Mouse (Mus musculus) lung, embryonic 14.5 days (tissue): ENCODE measurements at regions not wholly inside any gene's neighbourhood (a gene's known extent, or its start where the extent isn't known, plus 50 kb on each side); places are given as distances from the start of the nearest gene placed in this dataset.

Source experiments
- ATAC-seq: fragments of 200-750 bp; cut with Nextera tagmentation; 2 replicates; pipeline ENCODE4 v1.8.0; 2017; ENCODE audit warnings: mild to moderate bottlenecking, moderate TSS enrichment, moderate library complexity; ENCODE audit not compliant: insufficient read depth
- DNase-seq: peaks from one replicate; pipeline ENCODE4 v3.0.0-alpha.2; 2015
- H3K27ac ChIP-seq: fragments of 300-500 bp; sonication (generic); 2 replicates; pipeline ENCODE4 v1.5.1; 2014; ENCODE audit warnings: low read depth, mild to moderate bottlenecking, moderate library complexity
- H3K27me3 ChIP-seq: fragments of 300-500 bp; sonication (generic); 2 replicates; pipeline ENCODE4 v1.6.1; 2014; ENCODE audit warnings: low read length, control low read depth; ENCODE audit not compliant: insufficient read depth
- H3K36me3 ChIP-seq: fragments of 300-500 bp; sonication (generic); 2 replicates; pipeline ENCODE4 v1.6.1; 2014; ENCODE audit warnings: control low read depth; ENCODE audit not compliant: insufficient read depth
- H3K4me1 ChIP-seq: fragments of 300-500 bp; sonication (generic); 2 replicates; pipeline ENCODE4 v1.6.1; 2014; ENCODE audit warnings: antibody characterized with exemption, control low read depth; ENCODE audit not compliant: insufficient read depth
- H3K4me2 ChIP-seq: fragments of 300-500 bp; sonication (generic); 2 replicates; pipeline ENCODE4 v1.6.1; 2014; ENCODE audit warnings: mild to moderate bottlenecking
- H3K4me3 ChIP-seq: fragments of 300-500 bp; sonication (generic); 2 replicates; pipeline ENCODE4 v1.5.1; 2014; ENCODE audit warnings: low read depth, low read length
- H3K9ac ChIP-seq: fragments of 300-500 bp; sonication (generic); 2 replicates; pipeline ENCODE4 v1.6.1; 2014
- H3K9me3 ChIP-seq: fragments of 300-500 bp; sonication (generic); 2 replicates; pipeline ENCODE4 v1.6.1; 2016; ENCODE audit warnings: low read depth, low read length, control low read depth
- CTCF ChIP-seq: IDR thresholded peaks from 2 replicates; pipeline ENCODE4 v1.5.1; 2016; ENCODE audit warnings: antibody characterized with exemption, low read depth
- WGBS: fragments of 180-500 bp; shearing (Covaris S2); extraction: QIAGEN DNeasy Blood & Tissue Kit; methylation state at CpG from one replicate; pipeline ENCODE4 v1.1.7; 2014; 5-methylcytosine and 5-hydroxymethylcytosine counted together

DNA sequence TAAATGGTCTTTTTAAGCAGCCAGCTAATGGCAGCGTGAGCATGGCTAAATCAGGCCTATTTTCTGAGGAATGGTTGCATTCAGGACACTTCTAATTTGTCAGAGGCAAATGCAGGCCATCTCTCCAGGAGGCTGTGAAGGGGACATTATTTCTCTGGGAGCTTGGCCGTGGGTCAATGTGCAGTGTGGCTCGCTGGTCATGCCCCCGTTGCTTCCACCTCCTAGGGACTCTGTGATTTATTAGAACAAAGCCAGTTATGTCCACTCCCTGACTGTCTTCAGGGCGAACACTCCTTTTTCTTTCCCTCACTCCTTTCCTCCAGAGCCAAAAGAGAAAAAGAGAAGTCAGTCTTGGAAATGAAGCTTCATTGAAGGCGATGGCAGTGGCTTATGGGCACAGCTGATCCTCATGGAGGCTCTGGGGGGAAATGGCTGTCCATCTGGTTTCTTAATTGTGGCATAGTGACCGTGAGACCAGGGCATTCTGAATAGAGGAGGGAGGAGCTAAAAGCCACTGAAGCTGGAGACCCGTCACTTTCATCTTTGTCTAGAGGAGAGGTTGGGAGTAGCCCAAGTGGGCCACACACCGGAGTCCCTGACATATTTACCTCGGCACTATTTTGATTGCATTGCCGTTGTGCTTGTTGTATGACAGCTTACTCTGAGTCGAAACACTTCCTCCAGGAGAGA lies 348.2 kb upstream of the Zfp507 start:
- WGBS, result 45% methylated on average over 12 of the region's 12 CpGs
- H3K36me3 ChIP-seq, result no peaks in the 10 kb centered on the region
- no peak overlapping the region for H3K4me2 ChIP-seq
- no peaks in the 10 kb centered on the region for H3K27me3 ChIP-seq
- DNase-seq, result no peak
- TF ChIP-seq CTCF, result no peak
- H3K4me1 ChIP-seq, result peaks cover 9% of the 10 kb centered on the region; the same call in 1 of the 2 replicates
- H3K4me3 ChIP-seq, result no peak overlapping the region
- H3K9me3 ChIP-seq, result no peaks in the 10 kb centered on the region
- no peak overlapping the region for H3K27ac ChIP-seq
- ATAC-seq, result no peak
- no peak overlapping the region for H3K9ac ChIP-seq

DNA sequence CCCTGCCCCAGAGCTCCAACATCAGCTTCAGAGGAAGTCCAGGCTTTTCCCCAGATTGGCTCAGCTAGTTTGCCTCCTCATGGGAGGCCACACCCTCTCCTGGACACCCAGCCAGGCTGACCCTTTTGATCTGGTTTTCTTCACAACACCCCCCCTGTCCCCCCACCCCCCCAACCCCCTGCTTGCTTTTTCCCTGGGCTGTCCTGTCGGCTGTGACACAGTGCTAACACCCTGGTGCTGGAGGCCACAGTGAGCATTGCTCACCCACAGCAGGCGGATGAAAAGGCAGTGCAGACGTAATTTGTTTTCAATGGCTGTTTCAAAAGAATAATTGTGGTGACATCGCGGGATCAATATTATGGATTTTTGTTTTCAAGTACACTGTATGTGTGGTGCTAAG lies 333.8 kb upstream of the Zfp507 start:
- 34% methylated on average over 5 of the region's 5 CpGs for WGBS
- Histone ChIP-seq H3K27ac (no peak overlapping the region; the same call in 1 of the 2 replicates), H3K4me1 (peaks cover 22% of the 10 kb centered on the region), H3K4me3 (no peak overlapping the region), H3K36me3 (no peaks in the 10 kb centered on the region), H3K9ac (no peak overlapping the region), H3K9me3 (no peaks in the 10 kb centered on the region), H3K27me3 (no peaks in the 10 kb centered on the region), H3K4me2 (no peak overlapping the region)
- ATAC-seq (peak; percentile 24; the same call in 1 of the 2 replicates), DNase-seq (peak; percentile 71)
- no peak for TF ChIP-seq CTCF

DNA sequence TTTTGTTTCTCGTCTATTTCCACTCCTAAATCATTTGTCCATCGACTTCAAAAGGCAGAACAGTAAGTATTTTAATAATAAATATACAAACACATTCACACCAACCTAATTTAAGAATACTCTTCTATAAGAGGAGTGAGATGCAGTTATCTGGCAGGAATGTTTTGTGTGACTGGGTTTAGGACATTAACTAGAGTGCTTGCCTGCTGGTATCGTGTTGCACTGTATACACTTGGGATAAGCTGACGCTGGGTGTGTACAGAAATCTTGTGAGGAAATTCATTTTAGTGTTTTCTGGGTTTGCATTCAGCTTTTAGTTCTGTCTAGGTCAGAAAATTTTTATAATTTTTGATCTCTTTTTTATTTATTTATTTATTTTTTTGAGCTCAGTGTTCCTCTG lies 331.8 kb upstream of the Zfp507 start:
- ATAC-seq (no peak), DNase-seq (peak; percentile 66)
- WGBS, result 21% methylated on average over 4 of the region's 4 CpGs

DNA sequence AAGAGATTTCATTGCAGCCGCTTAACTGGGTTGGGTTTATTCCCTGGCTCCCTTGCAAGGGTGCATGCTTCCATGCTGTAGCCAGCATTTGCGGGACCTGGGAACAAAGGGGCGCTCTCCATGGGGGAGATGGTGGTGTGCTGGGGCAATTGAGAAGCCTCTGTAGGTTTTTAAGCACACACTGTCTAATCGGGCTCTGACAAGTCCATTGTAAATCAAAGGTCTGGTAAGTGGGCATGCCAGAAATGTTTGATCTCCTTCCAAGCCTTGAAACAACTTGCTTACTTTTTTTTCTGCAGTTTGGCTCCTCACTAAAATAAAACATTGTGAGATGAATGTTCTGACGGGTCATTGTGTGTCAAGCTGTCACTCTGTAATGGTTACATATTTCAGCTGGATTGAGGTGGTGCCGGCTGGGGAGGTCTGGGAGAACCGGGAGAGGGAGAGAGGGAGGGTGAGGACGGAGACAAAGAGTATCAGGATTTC lies 330.9 kb upstream of the Zfp507 start:
- H3K4me2 ChIP-seq, result no peak overlapping the region; the same call in 1 of the 2 replicates
- peak; percentile 91 for ATAC-seq
- 2% methylated on average over 8 of the region's 8 CpGs for WGBS
- peaks cover 22% of the 10 kb centered on the region for H3K4me1 ChIP-seq
- no peaks in the 10 kb centered on the region for H3K27me3 ChIP-seq
- H3K9ac ChIP-seq, result no peak overlapping the region
- H3K36me3 ChIP-seq, result no peaks in the 10 kb centered on the region
- no peaks in the 10 kb centered on the region for H3K9me3 ChIP-seq
- TF ChIP-seq CTCF, result no peak
- peak overlapping the region; percentile 89 for H3K27ac ChIP-seq
- H3K4me3 ChIP-seq, result no peak overlapping the region
- DNase-seq, result peak; percentile 96

More for the DNA sequence above, 331.8 kb upstream of the Zfp507 start:
- TF ChIP-seq CTCF, result no peak
- peak overlapping the region; percentile 89 for H3K27ac ChIP-seq
- no peaks in the 10 kb centered on the region for H3K9me3 ChIP-seq
- peaks cover 22% of the 10 kb centered on the region for H3K4me1 ChIP-seq
- no peak overlapping the region for H3K9ac ChIP-seq
- no peaks in the 10 kb centered on the region for H3K27me3 ChIP-seq
- no peak overlapping the region for H3K4me2 ChIP-seq
- no peak overlapping the region for H3K4me3 ChIP-seq
- no peaks in the 10 kb centered on the region for H3K36me3 ChIP-seq

DNA sequence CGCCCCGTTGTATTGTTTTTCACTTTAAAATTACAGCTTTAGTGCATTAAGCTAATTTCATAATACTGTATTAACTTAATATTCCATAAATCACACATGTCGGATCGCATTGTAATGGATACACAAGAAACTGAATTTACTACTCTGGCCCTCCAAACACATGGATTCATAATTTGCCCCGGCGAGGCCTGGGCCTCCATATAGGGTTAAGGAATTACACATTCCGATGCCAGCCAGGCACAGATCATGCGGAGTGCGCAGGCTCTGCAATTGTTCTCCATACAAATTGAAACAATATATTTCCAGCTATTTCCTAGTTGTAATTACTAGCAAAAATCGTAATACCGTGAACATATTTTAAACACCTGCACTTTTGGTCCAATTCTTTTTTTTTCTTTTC lies 330.2 kb upstream of the Zfp507 start:
- H3K36me3 ChIP-seq, result no peaks in the 10 kb centered on the region
- no peak for TF ChIP-seq CTCF
- no peaks in the 10 kb centered on the region for H3K9me3 ChIP-seq
- 54% methylated on average over 11 of the region's 11 CpGs for WGBS
- peaks cover 22% of the 10 kb centered on the region for H3K4me1 ChIP-seq
- H3K4me3 ChIP-seq, result no peak overlapping the region
- H3K4me2 ChIP-seq, result no peak overlapping the region
- peak overlapping the region; percentile 89 for H3K27ac ChIP-seq
- H3K9ac ChIP-seq, result no peak overlapping the region
- no peaks in the 10 kb centered on the region for H3K27me3 ChIP-seq
- DNase-seq (peak; percentile 51), ATAC-seq (no peak)

DNA sequence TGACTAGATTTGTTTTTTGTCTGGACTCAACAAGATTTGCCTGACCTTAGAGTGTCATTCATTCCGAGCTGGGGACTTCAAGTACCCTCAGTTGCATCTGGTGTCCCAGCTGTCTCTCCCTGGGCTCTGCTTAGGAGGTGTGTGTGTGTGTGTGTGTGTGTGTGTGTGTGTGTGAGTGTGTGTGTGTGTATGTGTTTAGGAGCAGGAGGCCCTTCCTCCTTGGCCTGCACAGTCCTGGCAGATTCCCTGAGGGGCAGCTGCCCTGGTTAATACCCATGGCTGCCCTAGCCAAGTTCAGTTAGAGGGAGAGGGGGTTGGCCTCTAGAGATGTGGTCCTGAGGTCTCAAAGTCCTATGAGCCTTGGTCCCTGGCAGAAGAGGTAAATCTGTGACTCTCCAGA lies 329.8 kb upstream of the Zfp507 start:
- DNase-seq (peak; percentile 27), ATAC-seq (no peak)
- no peak for TF ChIP-seq CTCF
- no peak overlapping the region for H3K4me3 ChIP-seq
- H3K4me2 ChIP-seq, result no peak overlapping the region
- H3K4me1 ChIP-seq, result peaks cover 22% of the 10 kb centered on the region
- no peaks in the 10 kb centered on the region for H3K9me3 ChIP-seq
- H3K9ac ChIP-seq, result no peak overlapping the region
- peak overlapping the region; percentile 89 for H3K27ac ChIP-seq
- no peaks in the 10 kb centered on the region for H3K36me3 ChIP-seq
- WGBS, result 26% methylated on average over 1 of the region's 1 CpGs
- H3K27me3 ChIP-seq, result no peaks in the 10 kb centered on the region

DNA sequence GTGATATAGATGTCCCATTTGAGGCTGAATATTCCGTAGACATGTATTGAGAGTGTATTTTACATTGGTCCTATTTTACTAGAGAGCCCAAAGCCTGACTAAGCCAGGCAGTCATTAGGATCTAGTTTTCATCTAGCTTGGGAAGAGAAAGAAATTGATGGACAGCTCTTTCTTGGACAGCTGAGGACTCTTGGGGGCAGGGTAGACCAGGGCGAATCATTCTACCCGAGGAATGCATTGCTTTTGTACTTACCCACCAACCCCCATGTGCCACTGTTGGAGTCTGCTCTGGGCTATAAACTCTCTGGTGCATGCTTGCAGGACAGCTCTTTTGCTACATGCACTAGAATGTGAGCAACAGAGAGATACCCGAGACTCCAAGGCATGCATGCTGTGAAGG lies 294.3 kb upstream of the Zfp507 start:
- no peak overlapping the region for H3K9ac ChIP-seq
- no peaks in the 10 kb centered on the region for H3K9me3 ChIP-seq
- peak overlapping the region; percentile 80 for H3K27ac ChIP-seq
- no peak overlapping the region for H3K4me3 ChIP-seq
- H3K4me2 ChIP-seq, result no peak overlapping the region
- no peak for TF ChIP-seq CTCF
- no peak for ATAC-seq
- DNase-seq, result no peak
- H3K36me3 ChIP-seq, result no peaks in the 10 kb centered on the region
- H3K4me1 ChIP-seq, result peaks cover 22% of the 10 kb centered on the region
- WGBS, result 71% methylated on average over 4 of the region's 4 CpGs
- no peaks in the 10 kb centered on the region for H3K27me3 ChIP-seq
